Mouse (Mus musculus): ENCODE measurements at regions not wholly inside any gene's neighbourhood (a gene's known extent, or its start where the extent isn't known, plus 50 kb on each side); places are given as distances from the start of the nearest gene placed in this dataset.

DNA sequence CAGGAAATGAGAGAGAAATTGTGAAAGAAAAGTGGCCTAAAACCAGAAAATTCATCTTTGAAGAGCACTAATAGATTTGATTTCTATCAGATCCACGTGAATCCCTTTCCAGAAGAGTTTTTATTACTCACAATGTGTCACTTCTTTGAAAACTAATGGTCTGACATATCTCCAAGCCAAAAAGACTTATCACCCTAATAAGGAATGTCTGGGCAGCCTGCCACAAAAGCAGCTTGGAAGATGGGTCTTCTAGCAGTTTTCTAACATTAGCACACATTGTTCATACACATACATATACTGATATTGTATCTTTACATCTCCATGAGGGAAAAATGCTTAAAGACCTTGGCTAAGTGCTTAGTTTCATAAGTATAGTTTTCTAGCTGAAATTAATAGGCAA, 337.8 kb upstream of the Cd180 start:
- DNase-seq (ENCODE audit: low spot score in 2 of 2), result no peak

DNA sequence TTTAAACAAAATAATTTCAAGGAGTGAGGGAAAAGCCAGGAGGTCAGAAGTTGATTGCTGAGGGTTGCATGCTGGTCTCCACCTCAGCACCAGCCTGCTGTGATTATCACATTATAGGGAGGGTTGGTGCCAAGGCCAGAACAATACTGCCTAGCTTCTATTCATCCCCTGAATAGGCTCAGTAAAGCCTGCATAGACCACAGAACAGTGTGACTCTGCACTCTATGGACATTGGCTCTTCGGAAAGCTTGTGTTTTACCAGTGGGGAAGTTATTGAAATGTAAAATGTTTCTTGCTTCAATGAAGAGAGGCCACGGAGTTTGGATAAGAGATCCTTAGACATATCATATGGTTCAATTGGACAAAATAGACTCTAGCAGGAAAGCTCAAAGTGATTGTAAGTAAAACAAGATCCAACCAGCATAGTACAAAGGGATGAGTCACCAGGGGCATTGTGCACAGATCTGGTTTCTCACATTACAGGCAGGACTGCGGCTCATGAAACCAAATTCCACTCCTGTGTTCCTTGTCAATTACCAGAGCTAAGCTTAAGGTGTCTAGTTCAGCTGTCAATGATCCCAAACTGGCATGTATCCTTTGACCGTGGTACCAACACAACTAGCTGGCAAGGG, 320.8 kb upstream of the Cd180 start:
- DNase-seq (ENCODE audit: low spot score in 2 of 2), result no peak

DNA sequence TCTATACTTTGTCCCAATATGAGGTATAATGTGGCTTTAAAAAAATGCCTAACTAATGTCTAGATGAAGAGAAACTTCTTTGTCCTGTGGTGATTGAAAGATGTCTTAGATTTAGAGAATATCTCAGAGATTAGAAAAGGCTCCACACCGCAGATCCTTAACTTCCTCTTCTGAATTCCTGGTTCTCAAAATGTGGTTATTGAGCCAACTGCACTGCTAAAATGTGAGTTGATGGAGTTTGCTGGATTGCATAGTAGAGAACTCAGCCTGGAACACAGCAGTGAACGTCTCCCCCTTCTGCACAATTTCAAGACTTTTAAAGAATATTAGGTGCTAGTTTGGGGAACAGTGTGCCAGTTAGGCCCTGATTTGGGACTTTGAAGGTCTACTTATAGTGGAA, 312.7 kb upstream of the Cd180 start:
- DNase-seq (ENCODE audit: low spot score in 2 of 2), result no peak

DNA sequence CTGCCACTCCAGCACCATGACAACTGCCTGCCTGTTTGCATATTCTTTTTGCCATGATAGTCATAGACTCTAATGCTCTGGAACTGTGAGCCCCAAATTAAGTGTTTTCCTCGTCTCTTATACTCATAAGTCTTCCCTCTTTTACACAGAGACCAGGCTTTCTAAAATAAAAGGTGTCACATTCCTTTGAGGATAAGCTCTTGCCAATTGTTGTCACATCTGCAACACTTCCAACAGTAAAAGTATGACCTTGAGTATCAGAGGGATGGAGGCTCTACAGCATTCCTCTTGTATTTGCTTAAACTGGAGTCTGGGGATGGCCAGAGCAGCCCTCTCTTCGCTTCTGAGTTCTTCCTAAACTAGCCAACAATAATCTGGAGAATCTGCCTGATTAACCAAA, 301.4 kb upstream of the Cd180 start:
- no peak for DNase-seq (ENCODE audit: low spot score in 2 of 2)

DNA sequence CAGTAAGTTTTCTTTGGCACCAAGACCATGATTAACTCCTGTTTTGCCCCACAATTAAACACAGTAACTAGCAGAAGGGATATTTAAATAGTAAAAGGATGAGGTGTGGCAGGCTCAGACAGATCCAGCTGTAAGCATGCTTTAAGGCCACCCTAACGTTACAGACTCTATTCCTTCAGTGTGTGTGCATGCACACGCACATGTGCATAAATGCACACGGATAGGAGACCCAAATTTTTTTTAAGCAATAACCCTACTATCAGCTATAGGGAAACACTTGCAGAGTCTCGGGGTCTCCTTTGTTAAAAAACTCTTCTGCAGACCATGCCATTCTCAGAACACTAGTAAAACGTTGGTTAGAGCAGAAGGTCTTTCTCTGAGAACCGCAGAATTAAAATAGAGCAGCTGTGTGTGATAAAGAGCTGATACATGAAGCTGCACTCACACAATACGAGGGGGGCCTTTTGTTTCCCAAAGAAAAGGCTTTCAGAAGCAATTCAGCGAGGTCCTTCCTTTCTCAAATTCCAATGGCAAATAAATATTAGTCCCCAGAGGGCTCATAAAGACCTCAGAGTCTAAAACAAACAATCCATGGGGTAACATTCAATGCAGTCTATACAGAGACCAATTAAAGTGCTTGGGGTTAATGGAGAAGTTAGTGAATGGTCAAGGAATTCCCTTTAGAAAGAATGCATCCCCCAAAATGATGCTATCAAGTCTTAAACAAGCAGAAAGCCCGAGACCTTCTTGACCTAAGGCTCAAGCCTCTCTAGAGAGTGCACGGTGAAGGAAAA, 300.3 kb upstream of the Cd180 start:
- no peak for DNase-seq (ENCODE audit: low spot score in 2 of 2)

DNA sequence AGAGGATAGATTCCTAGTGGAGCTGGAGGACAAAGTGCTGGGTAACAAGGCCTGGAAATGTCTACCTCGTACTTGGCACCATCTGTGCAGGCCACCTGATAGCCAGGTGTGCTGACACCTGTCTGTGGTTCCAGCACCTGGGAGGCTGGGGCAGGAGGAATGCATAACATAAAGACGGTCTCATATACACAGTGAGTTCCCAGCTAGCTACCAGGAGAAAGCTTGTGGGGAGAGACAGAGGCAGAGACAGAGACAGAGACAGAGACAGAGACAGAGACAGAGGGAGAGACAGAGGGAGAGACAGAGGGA, 299.7 kb upstream of the Cd180 start:
- DNase-seq (ENCODE audit: low spot score in 2 of 2), result no peak

DNA sequence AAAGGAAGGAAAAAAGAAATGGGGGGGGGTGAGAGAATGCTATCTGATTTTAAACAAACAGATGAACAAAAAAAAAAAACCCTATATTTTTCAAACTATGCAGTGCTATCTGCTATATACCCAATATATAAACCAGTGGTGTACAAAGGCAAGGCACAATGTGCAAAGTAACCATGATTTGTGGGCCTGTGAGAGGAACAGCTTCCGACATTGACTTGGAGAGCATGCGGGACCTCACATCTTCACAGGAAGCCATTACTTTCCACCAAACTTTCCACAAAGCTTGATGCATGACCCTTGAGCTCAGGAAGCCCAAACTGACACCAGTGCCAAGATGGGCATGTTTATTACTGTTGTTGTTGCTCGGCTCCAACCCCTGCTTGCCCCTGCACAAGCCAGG, 299.3 kb upstream of the Cd180 start:
- no peak for DNase-seq (ENCODE audit: low spot score in 2 of 2)

DNA sequence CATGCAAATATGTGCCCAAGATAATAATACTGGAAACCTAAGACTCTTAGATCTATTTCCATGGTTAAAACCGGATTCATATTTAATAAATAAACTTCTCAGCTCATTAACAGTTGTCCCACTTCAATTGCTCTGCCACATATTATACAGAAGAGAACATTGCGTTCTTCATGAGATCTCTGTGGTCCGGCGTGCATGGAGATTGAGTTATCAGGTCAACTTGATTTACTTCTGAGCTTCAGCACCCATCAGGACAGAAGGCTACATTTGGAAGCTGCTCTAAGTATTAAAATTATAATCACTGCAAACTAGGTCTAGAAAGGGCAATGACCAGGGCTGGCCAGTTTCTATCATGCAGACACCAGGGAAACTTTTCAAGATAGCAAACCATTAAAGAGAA, 295.9 kb upstream of the Cd180 start:
- no peak for DNase-seq (ENCODE audit: low spot score in 2 of 2)

DNA sequence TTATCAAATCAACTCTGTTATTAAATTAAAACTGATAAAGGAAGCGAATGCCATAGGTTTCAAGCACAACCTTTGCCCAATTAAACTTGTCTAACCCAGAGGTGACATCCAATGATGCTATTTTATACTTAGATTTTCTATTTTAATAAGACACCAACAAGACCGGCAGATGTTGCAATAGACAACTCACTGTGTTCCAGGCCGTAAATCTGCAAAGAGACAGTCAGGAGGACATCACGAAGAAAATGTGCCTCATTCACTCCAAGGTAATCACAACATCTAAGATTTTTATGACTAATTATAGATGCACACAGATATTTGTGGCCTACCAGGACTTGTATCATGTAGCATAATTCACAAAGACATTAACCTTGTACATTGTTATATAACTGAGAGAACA, 281.5 kb upstream of the Cd180 start:
- no peak for DNase-seq (ENCODE audit: low spot score in 2 of 2)

DNA sequence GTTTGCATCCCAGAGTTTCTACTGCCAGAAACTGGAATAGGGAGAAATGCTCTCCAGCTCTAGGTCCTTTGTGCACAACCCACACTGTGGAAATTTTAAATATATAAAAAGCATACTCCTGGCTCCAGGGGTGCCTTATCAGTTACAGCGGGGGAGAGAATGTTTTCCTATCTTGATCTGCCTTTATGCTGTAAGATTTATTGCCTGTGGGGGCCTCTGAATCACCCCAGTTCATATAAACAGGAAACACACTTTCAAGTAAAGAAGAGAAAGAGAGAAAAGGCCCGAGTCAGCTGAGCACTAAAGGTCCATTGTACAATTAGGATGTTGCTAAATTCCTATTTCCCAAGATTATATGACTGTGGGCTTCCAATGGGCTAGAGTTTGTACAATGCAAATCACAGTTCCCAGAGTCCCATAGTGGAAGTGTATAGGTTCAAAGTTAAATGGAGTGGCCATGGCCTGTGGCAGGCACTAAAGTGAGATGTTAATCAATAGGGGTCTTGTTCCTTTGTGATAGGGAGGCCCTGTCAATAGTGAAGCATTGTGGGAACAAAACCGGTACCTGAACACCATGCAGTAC, 258.9 kb upstream of the Cd180 start:
- no peak for DNase-seq (ENCODE audit: low spot score in 2 of 2)

DNA sequence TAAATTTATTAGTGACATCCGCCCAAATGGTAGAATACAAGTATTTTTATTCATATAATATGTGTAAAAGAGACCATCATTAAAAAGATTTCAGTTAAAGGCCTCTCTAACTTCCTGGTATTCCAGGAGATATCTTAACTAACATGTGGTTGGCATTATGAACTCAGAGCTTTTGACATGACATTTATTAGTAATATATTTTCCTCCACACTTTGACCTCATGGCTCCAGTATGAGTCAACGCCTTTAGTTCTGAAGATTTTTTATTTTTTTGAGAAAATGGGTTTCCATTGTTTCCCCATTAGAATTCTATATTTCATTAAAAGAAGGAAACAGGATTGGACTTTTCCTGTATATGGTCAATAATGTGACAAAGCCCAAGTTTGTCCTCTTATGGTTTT, 250.7 kb upstream of the Cd180 start:
- no peak for DNase-seq (ENCODE audit: low spot score in 2 of 2)

DNA sequence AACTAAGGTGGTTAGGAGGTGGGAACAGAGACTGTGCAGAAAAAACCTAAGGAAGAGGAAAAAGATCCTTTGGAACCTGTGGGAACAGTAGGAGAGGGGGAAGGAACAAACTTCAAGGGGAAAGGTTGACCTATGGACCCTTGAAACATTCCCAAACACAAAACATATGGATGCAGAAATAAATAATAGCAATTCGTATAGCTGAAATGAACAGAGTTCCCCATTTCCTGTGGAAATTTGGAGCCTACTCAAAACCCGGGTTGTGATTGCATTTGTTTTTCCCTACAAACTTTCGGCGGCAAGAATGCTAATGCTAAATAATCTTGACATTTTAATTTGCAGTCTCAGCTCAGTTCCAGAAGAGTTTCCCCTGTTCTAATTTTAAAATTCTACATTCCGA, 246.0 kb upstream of the Cd180 start:
- DNase-seq (ENCODE audit: low spot score in 2 of 2), result no peak

DNA sequence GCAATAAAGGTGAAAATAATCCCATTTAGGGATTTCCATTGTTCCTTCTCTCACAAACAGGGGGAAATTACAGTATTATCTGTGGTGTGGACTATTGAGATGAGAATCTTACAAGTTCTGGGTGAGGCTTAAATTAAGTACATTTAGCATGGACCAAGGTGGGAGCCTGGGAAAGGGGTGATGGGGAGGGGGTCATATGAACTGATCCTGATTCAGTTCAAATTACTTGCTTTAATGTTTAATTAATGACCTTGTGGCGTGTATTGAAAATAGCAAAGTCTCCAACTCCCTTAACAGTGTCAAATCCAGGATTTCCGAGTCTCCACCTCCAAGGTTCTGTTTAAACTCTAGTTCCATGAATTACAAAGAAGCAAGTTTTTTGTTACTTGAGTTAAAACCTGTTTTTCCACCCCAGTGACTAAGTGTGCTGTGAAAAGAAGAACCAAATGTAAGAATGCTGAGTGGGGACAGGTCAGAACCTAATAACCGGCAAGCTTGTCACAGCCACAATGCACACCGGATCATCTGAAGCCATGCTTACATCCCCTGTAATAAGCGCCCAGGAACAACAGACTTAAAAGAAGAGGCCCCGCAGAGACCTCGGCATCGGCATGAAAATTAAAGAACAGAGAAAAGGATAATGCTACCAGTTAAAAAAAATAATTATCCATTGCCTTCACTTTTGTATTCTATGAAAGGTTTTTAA, 243.8 kb upstream of the Cd180 start:
- no peak for DNase-seq (ENCODE audit: low spot score in 2 of 2)

DNA sequence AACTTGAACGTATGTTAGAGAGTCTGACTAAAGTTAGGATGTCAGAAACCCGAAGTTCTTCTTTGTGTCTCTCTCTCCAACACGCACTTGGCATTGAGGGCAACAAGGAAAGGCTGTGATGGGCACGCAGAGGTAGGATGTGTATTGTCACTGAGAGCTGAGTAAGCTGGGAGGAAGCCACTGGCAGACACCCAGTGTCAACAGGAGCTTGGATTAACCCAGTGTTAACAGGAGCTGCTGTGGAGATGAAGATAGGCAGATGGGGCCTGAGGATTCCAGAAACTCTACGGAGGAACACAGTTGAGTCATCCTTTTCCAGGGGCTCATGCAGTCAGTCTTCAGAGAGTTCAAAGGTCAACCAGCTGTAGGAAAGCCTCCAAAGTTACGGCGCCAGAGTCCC, 242.2 kb upstream of the Cd180 start:
- DNase-seq (ENCODE audit: low spot score in 2 of 2), result no peak

DNA sequence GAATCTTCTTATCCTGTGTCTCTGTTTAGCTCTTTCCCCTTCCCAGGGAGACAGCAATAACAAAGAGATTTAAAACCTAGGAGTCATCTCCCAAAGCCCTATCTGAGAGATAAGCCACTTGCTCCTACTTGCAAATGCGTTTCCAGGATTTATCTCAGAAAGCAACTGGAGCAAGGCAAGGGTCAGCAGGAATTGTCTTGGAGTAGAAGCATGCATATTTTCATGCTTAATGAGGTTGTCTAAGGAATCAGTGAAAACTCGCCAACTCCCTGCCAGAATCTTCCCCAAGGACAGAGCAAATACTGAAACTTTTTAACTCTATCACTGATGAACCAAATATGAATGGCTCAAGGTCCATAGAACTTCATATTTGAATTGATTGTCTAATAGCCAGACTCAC, 234.6 kb upstream of the Cd180 start:
- DNase-seq (ENCODE audit: low spot score in 2 of 2), result no peak

DNA sequence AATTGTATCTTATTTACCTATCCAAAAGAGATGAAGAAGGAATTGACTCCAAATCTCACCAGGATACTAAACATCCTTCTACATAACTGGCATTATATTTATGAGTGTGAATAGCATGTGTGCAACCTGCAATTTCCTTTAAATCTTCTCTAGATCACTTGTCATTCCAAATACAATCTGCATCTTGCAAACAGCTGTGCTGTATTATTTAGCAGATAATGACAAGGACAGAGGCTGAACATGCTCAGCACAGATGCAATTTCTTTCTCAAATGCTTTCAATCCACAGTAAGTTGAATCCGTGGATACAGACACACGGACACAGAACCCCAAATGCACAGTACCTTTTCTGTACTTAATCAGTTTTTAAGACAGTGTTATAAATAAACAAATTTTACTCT, 229.4 kb upstream of the Cd180 start:
- no peak for DNase-seq (ENCODE audit: low spot score in 2 of 2)

DNA sequence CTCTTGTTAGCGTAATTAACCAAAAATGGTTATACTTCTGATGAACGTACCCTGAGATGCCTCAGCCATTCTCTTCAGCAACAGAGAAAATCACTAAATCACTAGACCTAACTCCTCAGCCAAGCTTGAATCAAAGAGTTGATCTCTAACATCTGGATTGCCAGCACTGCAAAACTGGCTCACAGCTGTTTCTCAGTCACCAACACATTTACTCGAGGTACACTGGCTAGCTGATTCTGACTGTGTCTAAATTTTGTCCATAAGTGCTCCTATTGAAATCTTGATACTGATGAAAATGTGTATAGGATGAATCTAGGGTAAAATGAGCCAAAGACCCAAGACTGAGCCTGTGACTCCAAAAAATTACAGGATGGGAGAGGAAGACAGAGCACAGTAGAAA, 211.5 kb upstream of the Cd180 start:
- DNase-seq (ENCODE audit: low spot score in 2 of 2), result no peak

DNA sequence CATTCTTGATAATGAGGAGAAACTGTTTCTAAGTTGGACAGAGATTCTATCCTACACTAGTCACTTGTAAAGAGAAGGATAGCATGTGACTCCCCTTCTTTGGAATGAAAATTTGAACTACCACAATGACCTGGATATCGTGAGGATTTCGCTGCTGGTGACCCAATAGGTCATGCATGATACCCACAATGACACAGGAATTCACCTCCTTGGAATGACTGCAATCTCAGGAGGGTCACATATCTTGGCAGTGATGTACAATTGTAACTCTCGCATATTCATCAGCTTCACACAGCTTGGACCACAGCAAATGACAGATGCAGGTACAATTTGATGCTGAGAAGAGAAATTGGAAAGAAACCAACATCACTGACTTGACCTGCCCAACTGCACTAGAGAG, 210.9 kb upstream of the Cd180 start:
- DNase-seq (ENCODE audit: low spot score in 2 of 2), result no peak

DNA sequence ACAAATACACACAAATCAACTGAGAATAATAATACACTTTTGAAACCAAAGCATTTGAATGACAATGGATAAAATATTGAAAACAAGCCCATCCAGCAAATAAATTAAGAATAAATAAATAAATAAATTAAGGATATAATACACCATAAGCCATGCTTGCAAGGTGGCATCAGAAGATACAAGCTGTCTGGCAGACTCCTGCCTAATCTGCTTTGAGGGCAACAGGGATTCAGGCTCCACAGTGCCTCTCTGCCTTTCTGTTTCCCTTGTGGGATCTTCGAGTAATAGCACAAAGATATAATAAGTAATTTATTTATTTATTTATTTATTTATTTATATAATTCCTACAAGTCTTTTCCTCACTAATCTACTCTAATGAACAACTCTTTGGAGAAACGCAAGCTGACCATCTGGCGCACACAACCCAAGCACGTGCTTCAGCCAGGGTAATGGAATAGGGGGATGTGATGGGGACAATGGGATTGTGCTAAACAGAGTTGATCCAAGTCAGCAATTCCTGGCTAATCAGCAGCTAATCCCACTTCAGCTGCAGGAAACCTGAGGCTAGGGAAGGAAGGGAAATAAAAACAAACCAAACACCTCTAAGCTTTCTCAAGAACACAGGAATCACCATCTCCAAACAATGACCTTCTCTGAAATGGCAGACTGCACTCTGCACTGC, 205.8 kb upstream of the Cd180 start:
- DNase-seq (ENCODE audit: low spot score in 2 of 2), result no peak

DNA sequence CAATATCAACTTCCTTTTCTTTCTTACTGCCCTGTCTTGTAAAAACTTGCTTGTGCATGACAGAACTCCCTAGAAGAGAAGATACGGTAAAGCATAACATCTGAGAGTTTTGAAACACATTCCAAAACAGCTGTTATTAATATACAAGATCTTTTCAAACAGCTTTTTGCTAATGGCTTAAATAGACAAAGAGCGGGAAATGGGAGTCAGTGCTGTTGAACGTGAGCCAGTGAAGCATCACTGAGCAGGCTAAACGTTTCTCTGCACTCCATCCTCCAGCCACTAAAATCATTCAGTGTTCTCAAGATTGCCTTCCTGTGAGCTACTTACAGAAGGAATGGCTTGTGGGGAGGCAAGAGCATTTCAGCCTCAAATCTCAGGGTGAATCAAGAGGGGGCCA, 202.0 kb upstream of the Cd180 start:
- no peak for DNase-seq (ENCODE audit: low spot score in 2 of 2)

DNA sequence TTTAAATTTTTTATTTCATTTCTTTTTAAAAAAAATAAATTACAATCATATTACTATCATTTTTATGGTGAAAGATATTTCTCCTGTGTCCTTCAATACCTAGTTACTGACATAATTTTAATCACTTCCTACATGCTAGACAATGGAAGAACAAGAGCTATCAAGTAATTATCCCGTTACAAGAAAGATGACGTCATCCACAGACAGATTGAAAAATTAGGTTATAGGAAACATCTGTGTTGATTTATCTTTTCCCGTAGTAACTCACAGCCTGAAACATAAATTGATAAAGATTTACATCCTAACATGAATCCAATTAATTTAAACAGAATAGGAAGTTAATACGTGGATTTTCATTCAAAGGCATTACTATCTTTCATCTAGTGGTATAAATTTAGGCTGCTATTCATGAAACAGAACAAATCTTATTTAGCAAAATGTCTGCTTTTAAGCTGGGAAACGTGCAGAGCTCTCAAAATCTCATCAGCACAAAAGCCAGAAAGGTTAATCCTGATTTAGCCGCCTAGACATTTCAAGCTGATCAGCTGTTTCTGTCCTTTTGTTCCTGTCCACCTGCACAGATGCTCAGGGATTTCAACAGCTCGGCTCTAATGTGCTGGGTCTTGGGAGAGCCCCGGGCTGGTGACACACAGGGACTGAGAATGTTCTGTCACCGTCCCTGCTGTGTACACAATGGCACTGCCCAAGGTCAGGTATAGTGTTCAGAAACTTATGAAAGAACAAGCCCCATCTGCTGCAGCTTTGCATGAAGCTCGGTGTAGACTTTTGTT, 189.0 kb upstream of the Cd180 start:
- no peak for DNase-seq (ENCODE audit: low spot score in 2 of 2)

DNA sequence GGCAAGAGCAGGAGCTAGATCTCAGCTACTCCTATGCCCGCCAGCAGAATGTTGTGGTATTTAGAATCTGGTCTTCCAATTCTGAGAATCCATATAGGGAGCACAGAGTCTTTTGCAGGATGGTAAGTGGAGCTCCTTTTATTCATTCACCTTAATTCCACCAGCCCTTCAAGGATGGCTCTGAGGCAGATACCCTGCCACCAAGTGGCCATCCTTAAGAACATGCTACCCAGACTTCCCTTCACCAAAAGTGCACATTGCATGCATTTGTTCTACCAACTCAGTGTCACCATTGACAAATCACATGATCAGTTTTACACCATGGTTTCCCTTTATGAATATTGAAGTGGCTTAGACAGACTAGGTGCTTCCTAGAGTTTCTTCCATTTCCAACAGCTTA, 186.1 kb upstream of the Cd180 start:
- no peak for DNase-seq (ENCODE audit: low spot score in 2 of 2)

Data from spleen, postnatal 36 days (tissue).